Mouse (Mus musculus) ES-E14 (cell line): ENCODE data around the gene Tmem145. TPM values are rescaled to one million over a fixed set of nuclear protein-coding genes. Genes with fewer than 3 reads are reported as not detected.
"Not testable (repeated sequence)": the region's sequence is repeated elsewhere in the genome, so short reads cannot be mapped to it uniquely, and the experiment has no call there.

Source experiments
- DNase-seq: peaks from one replicate; pipeline ENCODE4 v3.0.0-alpha.2; 2013; ENCODE audit warnings: low read depth, low spot score
- H3K27ac ChIP-seq: 2 replicates; pipeline ENCODE4 v1.5.1; 2012; ENCODE audit warnings: low read depth, mild to moderate bottlenecking, low read length, moderate library complexity, mixed read lengths; ENCODE audit not compliant: poor library complexity, insufficient read depth, severe bottlenecking
- H3K36me3 ChIP-seq: 2 replicates; pipeline ENCODE4 v1.6.1; 2012; ENCODE audit warnings: mild to moderate bottlenecking, low read length, moderate library complexity, mixed read lengths; ENCODE audit not compliant: control insufficient read depth, poor library complexity, insufficient read depth, severe bottlenecking
- H3K4me1 ChIP-seq, 2 experiments: fragments of 150-350 bp in 1 of 2; sonication (generic) in 1 of 2; 2 replicates each; pipeline ENCODE4 v1.6.1; 2012; ENCODE audit warnings: low read length in 2 of 2, mild to moderate bottlenecking in 1 of 2, mixed read lengths in 1 of 2; ENCODE audit not compliant: control insufficient read depth in 2 of 2, insufficient read depth in 2 of 2, poor library complexity in 1 of 2
- H3K4me3 ChIP-seq, 2 experiments: fragments of 150-350 bp in 1 of 2; sonication (generic) in 1 of 2; 2 replicates each; pipeline ENCODE4 v1.5.1; 2012; ENCODE audit warnings: low read length in 2 of 2, low read depth in 1 of 2, mild to moderate bottlenecking in 1 of 2, mixed read lengths in 1 of 2; ENCODE audit not compliant: insufficient read depth in 1 of 2, poor library complexity in 1 of 2, severe bottlenecking in 1 of 2
- H3K9ac ChIP-seq: 2 replicates; pipeline ENCODE4 v1.6.1; 2012; ENCODE audit warnings: low read depth, mild to moderate bottlenecking, low read length, mixed read lengths; ENCODE audit not compliant: poor library complexity, insufficient read depth, severe bottlenecking
- H3K9me3 ChIP-seq: fragments of 150-350 bp; sonication (generic); 2 replicates; pipeline ENCODE4 v1.6.1; 2012; ENCODE audit warnings: low read depth, mild to moderate bottlenecking, low read length; ENCODE audit not compliant: control insufficient read depth, insufficient read depth
- CHD2 ChIP-seq: IDR thresholded peaks from 2 replicates; pipeline ENCODE4 v1.6.1; 2014; ENCODE audit warnings: mild to moderate bottlenecking, low read depth, low read length, inconsistent platforms
- HCFC1 ChIP-seq: IDR thresholded peaks from 2 replicates; pipeline ENCODE4 v1.6.1; 2012; ENCODE audit warnings: low read length, inconsistent platforms, borderline replicate concordance; ENCODE audit not compliant: insufficient read depth
- MAFK ChIP-seq: IDR thresholded peaks from 2 replicates; pipeline ENCODE4 v1.6.1; 2014; ENCODE audit warnings: mild to moderate bottlenecking, low read depth, low read length, inconsistent platforms; ENCODE audit not compliant: insufficient read depth
- ZC3H11A ChIP-seq: IDR thresholded peaks from 2 replicates; pipeline ENCODE4 v1.6.1; 2012; ENCODE audit warnings: low read depth, mild to moderate bottlenecking, inconsistent platforms, low read length, borderline replicate concordance
- ZNF384 ChIP-seq: IDR thresholded peaks from 2 replicates; pipeline ENCODE4 v1.6.1; 2012; ENCODE audit warnings: low read depth, low read length, inconsistent platforms
- in situ Hi-C, 2 experiments: fragments of 600-800 bp; cut with MboI; formaldehyde crosslinking; loops; one replicate each; pipeline ENCODE4 v1.15.1; 2025; ENCODE audit warnings: low sequenced_read_pairs in 2 of 2, inconsistent platforms in 1 of 2; ENCODE audit not compliant: unreplicated experiment in 2 of 2
- total RNA-seq: library from RNA; depleted of rRNA; stranded (reverse); fragments of 300-350 nt; gene quantifications from 2 replicates; pipeline ENCODE4 v1.2.3, GENCODE M21; 2012

The Tmem145 gene
- total RNA-seq, 1 experiment: 1.2 TPM

- Histone ChIP-seq H3K9me3 (no peaks in the 10 kb centered on the region), H3K27ac (peak overlapping the region; percentile 84; the same call in 1 of the 2 replicates), H3K4me3 (peak overlapping the region; percentile 11 to 31; a peak in 2 of 4 replicates), H3K9ac (peak overlapping the region; percentile 17; the same call in 1 of the 2 replicates), H3K4me1 (peaks cover 5 to 11% of the 10 kb centered on the region in 2 experiments), H3K36me3 (0 out of 2 replicates have a peak, but pooled peaks cover 2% of the 10 kb centered on the region)
- in situ Hi-C loops: no loop called here
- TF ChIP-seq ZC3H11A: no peak
- no peak for TF ChIP-seq CHD2
- TF ChIP-seq HCFC1: no peak
- no peak for TF ChIP-seq MAFK
- no peak for TF ChIP-seq ZNF384
- DNase-seq: peak; percentile 66
Measured at GRCm38 (mm10) chr7:25322058-25322484, 16.2 kb downstream of the Tmem145 start.

- no peaks in the 10 kb centered on the region for H3K9me3 ChIP-seq
- H3K4me1 ChIP-seq: peaks cover 5 to 11% of the 10 kb centered on the region in 2 experiments
- no peak for DNase-seq
- no peak overlapping the region for H3K27ac ChIP-seq
- in situ Hi-C loops: no loop called here
- no peak overlapping the region for H3K4me3 ChIP-seq
- peaks cover 2% of the 10 kb centered on the region; the same call in 1 of the 2 replicates for H3K36me3 ChIP-seq
- TF ChIP-seq ZNF384 (no peak), ZC3H11A (no peak), CHD2 (no peak), HCFC1 (no peak), MAFK (no peak)
- no peak overlapping the region for H3K9ac ChIP-seq
Measured at GRCm38 (mm10) chr7:25323219-25323618, 17.3 kb downstream of the Tmem145 start.

GRCm38 (mm10) chr7:25325431-25325830 lies 19.5 kb downstream of the Tmem145 start:
- DNase-seq, H3K27ac ChIP-seq, H3K9me3 ChIP-seq, H3K9ac ChIP-seq, in situ Hi-C loops, H3K4me3 ChIP-seq: not testable (repeated sequence)
- Histone ChIP-seq H3K4me1 (peaks cover 5 to 11% of the 10 kb centered on the region in 2 experiments), H3K36me3 (peaks cover 11% of the 10 kb centered on the region; the same call in 1 of the 2 replicates)

GRCm38 (mm10) chr7:25326233-25326632 lies 20.3 kb downstream of the Tmem145 start:
- DNase-seq: no peak
- Histone ChIP-seq H3K36me3 (peaks cover 18% of the 10 kb centered on the region; the same call in 1 of the 2 replicates), H3K4me1 (peaks cover 5 to 11% of the 10 kb centered on the region in 2 experiments), H3K9ac (no peak overlapping the region), H3K9me3 (no peaks in the 10 kb centered on the region), H3K4me3 (no peak overlapping the region), H3K27ac (no peak overlapping the region)
- in situ Hi-C loops: no loop called here
- TF ChIP-seq ZNF384 (no peak), CHD2 (no peak), ZC3H11A (no peak), MAFK (no peak), HCFC1 (no peak)

GRCm38 (mm10) chr7:25333596-25334307 lies 27.8 kb downstream of the Tmem145 start:
- Histone ChIP-seq H3K4me3 (no peak overlapping the region), H3K9me3 (no peaks in the 10 kb centered on the region), H3K36me3 (peaks cover 31% of the 10 kb centered on the region; the same call in 1 of the 2 replicates), H3K27ac (no peak overlapping the region), H3K9ac (no peak overlapping the region), H3K4me1 (no peaks in the 10 kb centered on the region)
- peak; percentile 46; the same call in 1 of the 2 replicates for TF ChIP-seq ZC3H11A
- TF ChIP-seq CHD2: no peak
- in situ Hi-C loops: no loop called here
- DNase-seq: peak; percentile 70
